25 mouse cellular contexts compared by ENCODE assay signal in the genomic region with DNA sequence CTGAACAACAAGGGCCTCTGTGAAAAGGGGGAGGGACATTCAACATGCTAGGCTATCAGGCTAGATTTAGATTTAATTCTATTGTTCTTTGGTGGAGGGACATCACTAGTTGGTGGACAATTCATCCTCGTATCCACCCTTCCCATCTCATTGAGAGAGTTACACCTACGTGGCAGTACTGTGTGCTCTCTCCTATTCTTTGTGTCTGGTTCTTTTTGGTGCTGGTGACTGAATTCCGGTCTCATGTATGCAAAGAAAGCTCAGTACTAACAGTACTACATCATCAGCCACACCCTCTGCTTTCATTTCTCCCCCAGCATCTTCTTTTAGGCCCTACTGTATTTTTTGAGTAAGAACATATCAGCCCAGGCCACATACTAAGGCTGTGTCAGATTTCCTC.
"Had no signal": no experiment of that assay in that cellular context is flagged by ENCODE, and none has a peak within 500 bp of the region (broad histone marks: within the 10 kb centered on the region; RNA-seq: fewer than 3 reads in every experiment).

No protein-coding gene starts in this region.

- H3K9ac ChIP-seq: limb, embryonic 12.5 days; limb, embryonic 15.5 days; liver, embryonic 14.5 days; liver, postnatal 0 days; lung, embryonic 14.5 days; midbrain, embryonic 13.5 days; neural tube, embryonic 12.5 days; neural tube, embryonic 15.5 days; stomach, embryonic 15.5 days had no signal

- H3K4me2 ChIP-seq: limb, embryonic 12.5 days; limb, embryonic 15.5 days; liver, embryonic 11.5 days; lung, embryonic 14.5 days; midbrain, embryonic 13.5 days; neural tube, embryonic 12.5 days; neural tube, embryonic 15.5 days; stomach, embryonic 15.5 days had no signal

- H3K27ac ChIP-seq: kidney, postnatal 0 days; limb, embryonic 12.5 days; limb, embryonic 15.5 days; liver, embryonic 14.5 days; midbrain, embryonic 10.5 days; midbrain, embryonic 13.5 days; neural tube, embryonic 12.5 days; neural tube, embryonic 15.5 days; stomach, embryonic 15.5 days had no signal

- DNase-seq: kidney, adult 11 months; kidney, adult 9 months; kidney, postnatal 25 days; left cerebral cortex, postnatal 4 days; liver, postnatal 0 days; lung, embryonic 14.5 days; lung, postnatal 36 days; retina, postnatal 1 day; right cerebral cortex, postnatal 25 days; spleen, adult 18-20 months; thymus, adult 18-20 months; thymus, postnatal 36 days had no signal

- H3K4me3 ChIP-seq: limb, embryonic 12.5 days; limb, embryonic 15.5 days; megakaryocyte, embryonic 14.5 days; midbrain, embryonic 10.5 days; midbrain, embryonic 13.5 days; neural tube, embryonic 12.5 days; neural tube, embryonic 15.5 days; stomach, embryonic 15.5 days had no signal

- H3K36me3 ChIP-seq: limb, embryonic 12.5 days; limb, embryonic 15.5 days; midbrain, embryonic 10.5 days; midbrain, embryonic 13.5 days; neural tube, embryonic 12.5 days; neural tube, embryonic 15.5 days; stomach, embryonic 15.5 days had no signal

- H3K4me1 ChIP-seq: limb, embryonic 12.5 days; limb, embryonic 15.5 days; midbrain, embryonic 10.5 days; midbrain, embryonic 13.5 days; neural tube, embryonic 12.5 days; neural tube, embryonic 15.5 days; stomach, embryonic 15.5 days had no signal

- H3K9me3 ChIP-seq: limb, embryonic 12.5 days; limb, embryonic 15.5 days; megakaryocyte, embryonic 14.5 days; midbrain, embryonic 10.5 days; midbrain, embryonic 13.5 days; neural tube, embryonic 12.5 days; neural tube, embryonic 15.5 days; stomach, embryonic 15.5 days had no signal

- ATAC-seq: liver, postnatal 0 days; lung, postnatal 0 days; midbrain, embryonic 13.5 days; midbrain, embryonic 16.5 days had no signal

- H3K27me3 ChIP-seq: neural tube, embryonic 12.5 days; stomach, embryonic 15.5 days had no signal
